Mouse (Mus musculus) lung, postnatal 0 days (tissue): ENCODE results near the gene Gja6. TPM values are rescaled to one million over a fixed set of nuclear protein-coding genes. Genes with fewer than 3 reads are reported as not detected.

Experiments
- ATAC-seq: fragments of 200-750 bp; cut with Nextera tagmentation; 2 replicates; pipeline ENCODE4 v1.8.0; 2017; ENCODE audit warnings: moderate library complexity
- DNase-seq: peaks from one replicate; pipeline ENCODE4 v3.0.0-alpha.2; 2016; ENCODE audit warnings: low spot score
- H3K27ac ChIP-seq: fragments of 300-500 bp; sonication (generic); 2 replicates; pipeline ENCODE4 v1.5.1; 2014; ENCODE audit warnings: antibody characterized with exemption, mild to moderate bottlenecking, low read length, mixed read lengths
- H3K27me3 ChIP-seq: fragments of 300-500 bp; sonication (generic); replicated peaks from 2 replicates; pipeline ENCODE4 v1.6.1; 2014; ENCODE audit warnings: low read length, mixed read lengths; ENCODE audit not compliant: insufficient read depth
- H3K36me3 ChIP-seq: fragments of 300-500 bp; sonication (generic); 2 replicates; pipeline ENCODE4 v1.6.1; 2014; ENCODE audit warnings: low read length, mixed read lengths; ENCODE audit not compliant: insufficient read depth
- H3K4me1 ChIP-seq: fragments of 300-500 bp; sonication (generic); 2 replicates; pipeline ENCODE4 v1.6.1; 2014; ENCODE audit warnings: antibody characterized with exemption, low read depth, low read length, mixed read lengths; ENCODE audit not compliant: insufficient read depth
- H3K4me2 ChIP-seq: fragments of 300-500 bp; sonication (generic); replicated peaks from 2 replicates; pipeline ENCODE4 v1.6.1; 2014; ENCODE audit warnings: low read depth, mild to moderate bottlenecking, low read length, moderate library complexity, mixed read lengths
- H3K4me3 ChIP-seq: fragments of 300-500 bp; sonication (generic); 2 replicates; pipeline ENCODE4 v1.5.1; 2014; ENCODE audit warnings: low read depth, low read length
- H3K9ac ChIP-seq: fragments of 300-500 bp; sonication (generic); replicated peaks from 2 replicates; pipeline ENCODE4 v1.6.1; 2014; ENCODE audit warnings: low read depth, mild to moderate bottlenecking
- H3K9me3 ChIP-seq: fragments of 300-500 bp; sonication (generic); 2 replicates; pipeline ENCODE4 v1.6.1; 2016; ENCODE audit warnings: low read length, mixed read lengths
- CTCF ChIP-seq: IDR thresholded peaks from 2 replicates; pipeline ENCODE4 v1.5.1; 2016; ENCODE audit warnings: antibody characterized with exemption, mild to moderate bottlenecking
- EP300 ChIP-seq: IDR thresholded peaks from 2 replicates; pipeline ENCODE4 v1.6.1; 2016; ENCODE audit warnings: antibody characterized with exemption, mild to moderate bottlenecking, control low read depth
- WGBS: fragments of 180-500 bp; shearing (Covaris S2); extraction: QIAGEN DNeasy Blood & Tissue Kit; methylation state at CpG from one replicate; pipeline ENCODE4 v1.1.7; 2014; 5-methylcytosine and 5-hydroxymethylcytosine counted together
- polyA plus RNA-seq: library from polyadenylated mRNA; unstranded; fragments of >200 nt; fragmentation: Nextera tagmentation; extraction: Ambion mirVana; gene quantifications from 2 replicates; pipeline ENCODE4 v1.2.1, GENCODE M21; 2015

Gene Gja6
- polyA plus RNA-seq, 1 experiment from 2014 or later: 0.20 TPM

DNA sequence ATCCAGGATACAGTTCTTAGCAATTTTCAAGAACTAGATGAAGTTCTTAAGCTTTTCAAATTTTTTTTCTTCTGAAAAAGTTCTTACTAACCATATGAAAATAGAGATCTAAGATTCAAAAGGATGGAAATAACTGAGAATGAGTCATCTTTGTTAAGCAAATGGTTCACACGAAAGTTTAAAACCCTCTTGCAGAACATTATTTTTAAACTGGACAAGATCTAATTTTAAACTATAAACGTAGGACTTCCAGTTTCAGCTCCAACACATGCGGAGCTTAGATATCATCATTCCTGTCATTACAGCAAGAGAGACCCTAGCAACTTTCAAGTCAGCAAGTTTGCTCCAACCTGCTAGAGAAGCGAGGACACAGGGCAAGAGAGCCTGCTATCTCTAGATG is 375 bp downstream of the Gja6 start:
- no peak for DNase-seq
- no peak overlapping the region for H3K4me2 ChIP-seq
- no peak overlapping the region for H3K9ac ChIP-seq
- no peak overlapping the region for H3K27ac ChIP-seq
- H3K4me1 ChIP-seq: no peaks in the 10 kb centered on the region
- TF ChIP-seq CTCF: no peak
- TF ChIP-seq EP300: no peak
- no peaks in the 10 kb centered on the region for H3K9me3 ChIP-seq
- no peaks in the 10 kb centered on the region for H3K36me3 ChIP-seq
- no peak for ATAC-seq
- WGBS: 72% methylated on average over 4 of the region's 4 CpGs
- H3K4me3 ChIP-seq: no peak overlapping the region
- H3K27me3 ChIP-seq: no peaks in the 10 kb centered on the region

GRCm38 (mm10) chrX:160905913-160906312 is 939 bp downstream of the Gja6 start:
- Histone ChIP-seq H3K4me1 (no peaks in the 10 kb centered on the region), H3K27ac (no peak overlapping the region), H3K4me3 (no peak overlapping the region), H3K4me2 (no peak overlapping the region), H3K9me3 (no peaks in the 10 kb centered on the region), H3K9ac (no peak overlapping the region), H3K36me3 (no peaks in the 10 kb centered on the region), H3K27me3 (no peaks in the 10 kb centered on the region)
- DNase-seq (no peak), ATAC-seq (no peak)
- TF ChIP-seq EP300 (no peak), CTCF (no peak)
- WGBS: 64% methylated on average over 4 of the region's 4 CpGs

DNA sequence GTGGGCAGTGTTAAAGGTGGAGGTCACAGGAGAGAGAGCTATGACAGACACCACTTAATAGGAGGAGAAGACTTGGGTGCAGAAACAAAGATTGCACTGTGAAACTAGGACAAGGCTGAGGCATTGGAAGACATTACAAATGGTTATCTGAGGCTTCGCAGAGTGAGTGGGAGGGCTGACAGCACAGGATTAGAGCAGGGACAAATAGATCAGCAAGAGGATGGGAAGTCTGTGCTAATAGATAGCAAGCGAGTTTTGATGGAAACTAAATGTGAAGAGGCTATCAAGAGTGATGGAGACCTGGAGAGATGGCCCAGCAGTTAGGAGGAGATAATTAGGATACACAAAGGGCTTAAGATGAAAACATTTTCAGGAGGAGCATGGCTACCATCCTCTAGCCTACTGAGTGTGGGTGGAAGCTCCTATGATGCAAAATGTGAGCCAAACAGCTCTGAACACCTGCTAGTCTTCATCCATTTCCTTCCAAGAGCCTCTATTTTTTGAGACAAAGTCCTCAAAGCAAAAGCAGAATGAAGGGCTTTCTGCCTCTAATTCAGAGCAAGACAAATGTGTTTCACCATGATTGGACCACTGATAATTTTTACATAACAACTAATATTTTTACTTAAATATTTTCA is 1.7 kb downstream of the Gja6 start:
- WGBS: 52% methylated on average over 2 of the region's 2 CpGs
- H3K4me1 ChIP-seq: no peaks in the 10 kb centered on the region
- no peak for ATAC-seq
- H3K4me2 ChIP-seq: no peak overlapping the region
- no peak for DNase-seq
- H3K27ac ChIP-seq: no peak overlapping the region
- H3K9ac ChIP-seq: no peak overlapping the region
- H3K36me3 ChIP-seq: no peaks in the 10 kb centered on the region
- H3K4me3 ChIP-seq: no peak overlapping the region
- H3K27me3 ChIP-seq: no peaks in the 10 kb centered on the region
- TF ChIP-seq EP300 (no peak), CTCF (no peak)
- no peaks in the 10 kb centered on the region for H3K9me3 ChIP-seq

- no peak for ATAC-seq
- 85% methylated on average over 2 of the region's 2 CpGs for WGBS
- H3K27ac ChIP-seq: no peak overlapping the region
Measured at GRCm38 (mm10) chrX:160901118-160901517, 5.7 kb downstream of the Gja6 start.

GRCm38 (mm10) chrX:160892077-160892476 is 14.8 kb downstream of the Gja6 start:
- Histone ChIP-seq H3K9ac (no peak overlapping the region), H3K27me3 (no peaks in the 10 kb centered on the region), H3K4me2 (no peak overlapping the region), H3K4me1 (no peaks in the 10 kb centered on the region), H3K9me3 (no peaks in the 10 kb centered on the region), H3K27ac (no peak overlapping the region), H3K36me3 (no peaks in the 10 kb centered on the region), H3K4me3 (no peak overlapping the region)
- TF ChIP-seq EP300: no peak
- TF ChIP-seq CTCF: no peak
- 63% methylated on average over 1 of the region's 1 CpGs for WGBS
- ATAC-seq (no peak), DNase-seq (no peak)

More at GRCm38 (mm10) chrX:160901118-160901517, 5.7 kb downstream of the Gja6 start:
- Histone ChIP-seq H3K9me3 (no peaks in the 10 kb centered on the region), H3K36me3 (no peaks in the 10 kb centered on the region), H3K4me2 (no peak overlapping the region), H3K4me1 (no peaks in the 10 kb centered on the region), H3K9ac (no peak overlapping the region), H3K4me3 (no peak overlapping the region), H3K27me3 (no peaks in the 10 kb centered on the region)
- no peak for DNase-seq
- TF ChIP-seq CTCF: no peak
- TF ChIP-seq EP300: no peak

DNA sequence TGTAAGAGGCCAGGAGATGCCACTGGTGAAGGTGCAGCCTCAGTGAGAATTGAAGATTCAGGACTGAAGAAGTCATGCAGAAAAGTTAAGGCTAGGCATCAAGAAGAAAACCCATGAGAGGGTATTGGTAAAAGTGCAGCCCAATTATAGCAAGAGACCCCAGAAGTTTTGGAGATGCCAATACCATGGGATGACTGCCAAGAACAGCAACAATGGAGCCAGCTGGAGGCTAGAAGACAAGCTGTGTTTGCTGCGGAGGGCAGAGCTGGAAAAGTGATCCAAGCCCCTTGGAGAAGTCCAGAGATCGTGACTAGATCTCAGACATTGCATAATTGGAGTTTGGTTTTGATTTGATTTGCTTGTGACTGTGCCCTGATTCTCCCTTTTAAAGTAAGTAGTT is 20.6 kb downstream of the Gja6 start:
- H3K9me3 ChIP-seq: no peaks in the 10 kb centered on the region
- no peak for ATAC-seq
- no peak for TF ChIP-seq CTCF
- no peak for TF ChIP-seq EP300
- H3K9ac ChIP-seq: no peak overlapping the region
- H3K27ac ChIP-seq: no peak overlapping the region
- H3K36me3 ChIP-seq: no peaks in the 10 kb centered on the region
- no peaks in the 10 kb centered on the region for H3K27me3 ChIP-seq
- WGBS: 66% methylated on average over 2 of the region's 2 CpGs
- no peak for DNase-seq
- no peak overlapping the region for H3K4me2 ChIP-seq
- no peak overlapping the region for H3K4me3 ChIP-seq
- H3K4me1 ChIP-seq: no peaks in the 10 kb centered on the region

DNA sequence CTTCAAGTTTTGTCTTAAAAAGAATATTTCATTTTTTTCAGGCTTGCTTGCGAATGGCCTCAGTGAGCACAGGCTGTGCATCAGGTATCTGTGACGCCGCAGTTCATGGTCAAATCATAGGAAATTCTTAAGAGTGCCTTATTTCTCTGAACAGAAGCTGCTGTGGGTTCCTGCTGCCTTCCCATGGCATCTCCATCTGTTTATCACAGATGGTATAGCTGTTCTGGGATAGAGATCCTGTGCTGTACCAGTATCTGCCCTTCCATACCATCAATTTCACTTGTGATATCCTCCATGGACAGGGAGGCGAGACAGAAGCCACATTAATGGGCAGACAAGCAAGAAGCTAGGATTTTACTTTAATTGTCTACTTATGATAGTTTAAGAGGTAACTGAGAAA is 40.3 kb downstream of the Gja6 start:
- Histone ChIP-seq H3K4me3 (no peak overlapping the region), H3K4me2 (no peak overlapping the region), H3K4me1 (no peaks in the 10 kb centered on the region), H3K9me3 (no peaks in the 10 kb centered on the region), H3K27me3 (no peaks in the 10 kb centered on the region), H3K9ac (no peak overlapping the region), H3K36me3 (no peaks in the 10 kb centered on the region), H3K27ac (no peak overlapping the region)
- ATAC-seq (no peak), DNase-seq (no peak)
- WGBS: 86% methylated on average over 4 of the region's 4 CpGs
- TF ChIP-seq CTCF (no peak), EP300 (no peak)
